Mouse (Mus musculus) hindbrain, embryonic 16.5 days (tissue): Measurements from ENCODE around the gene Cdr2l. TPM values are rescaled to one million over a fixed set of nuclear protein-coding genes. Genes with fewer than 3 reads are reported as not detected.
A peak's percentile ranks its signal among the peaks of the same experiment; 100 is the strongest.

Experiments used
- ATAC-seq: fragments of 200-750 bp; cut with Nextera tagmentation; 2 replicates; pipeline ENCODE4 v1.8.0; 2017; ENCODE audit warnings: moderate TSS enrichment, moderate library complexity
- H3K27ac ChIP-seq: fragments of 300-500 bp; sonication (generic); 2 replicates; pipeline ENCODE4 v1.5.1; 2014; ENCODE audit warnings: low read depth, mild to moderate bottlenecking, control low read depth, low read length, moderate library complexity
- H3K27me3 ChIP-seq: fragments of 300-500 bp; sonication (generic); replicated peaks from 2 replicates; pipeline ENCODE4 v1.6.1; 2014; ENCODE audit warnings: low read length; ENCODE audit not compliant: control insufficient read depth, insufficient read depth
- H3K36me3 ChIP-seq: fragments of 300-500 bp; sonication (generic); 2 replicates; pipeline ENCODE4 v1.6.1; 2014; ENCODE audit warnings: mild to moderate bottlenecking, low read length, moderate library complexity, mixed read lengths; ENCODE audit not compliant: control insufficient read depth, insufficient read depth
- H3K4me1 ChIP-seq: fragments of 300-500 bp; sonication (generic); 2 replicates; pipeline ENCODE4 v1.6.1; 2014; ENCODE audit warnings: low read depth, low read length; ENCODE audit not compliant: control insufficient read depth, insufficient read depth
- H3K4me2 ChIP-seq: fragments of 300-500 bp; sonication (generic); 2 replicates; pipeline ENCODE4 v1.6.1; 2014; ENCODE audit warnings: mild to moderate bottlenecking, low read length, control low read depth, moderate library complexity
- H3K4me3 ChIP-seq: fragments of 300-500 bp; sonication (generic); 2 replicates; pipeline ENCODE4 v1.5.1; 2014; ENCODE audit warnings: mild to moderate bottlenecking, low read length, control low read depth, moderate library complexity
- H3K9ac ChIP-seq: fragments of 300-500 bp; sonication (generic); 2 replicates; pipeline ENCODE4 v1.6.1; 2014; ENCODE audit warnings: low read depth, mild to moderate bottlenecking, control low read depth, low read length, moderate library complexity
- H3K9me3 ChIP-seq: fragments of 300-500 bp; sonication (generic); 2 replicates; pipeline ENCODE4 v1.6.1; 2014; ENCODE audit warnings: mild to moderate bottlenecking, low read length, moderate library complexity; ENCODE audit not compliant: control insufficient read depth
- WGBS: fragments of 180-500 bp; shearing (Covaris S2); extraction: QIAGEN DNeasy Blood & Tissue Kit; methylation state at CpG from one replicate; pipeline ENCODE4 v1.1.7; 2014; 5-methylcytosine and 5-hydroxymethylcytosine counted together
- polyA plus RNA-seq: library from polyadenylated mRNA; unstranded; fragments of >200 nt; fragmentation: Nextera tagmentation; extraction: Ambion mirVana; gene quantifications from 2 replicates; pipeline ENCODE4 v1.2.1, GENCODE M21; 2015

Gene Cdr2l
- polyA plus RNA-seq, 1 experiment from 2014 or later = 16.1 TPM

DNA sequence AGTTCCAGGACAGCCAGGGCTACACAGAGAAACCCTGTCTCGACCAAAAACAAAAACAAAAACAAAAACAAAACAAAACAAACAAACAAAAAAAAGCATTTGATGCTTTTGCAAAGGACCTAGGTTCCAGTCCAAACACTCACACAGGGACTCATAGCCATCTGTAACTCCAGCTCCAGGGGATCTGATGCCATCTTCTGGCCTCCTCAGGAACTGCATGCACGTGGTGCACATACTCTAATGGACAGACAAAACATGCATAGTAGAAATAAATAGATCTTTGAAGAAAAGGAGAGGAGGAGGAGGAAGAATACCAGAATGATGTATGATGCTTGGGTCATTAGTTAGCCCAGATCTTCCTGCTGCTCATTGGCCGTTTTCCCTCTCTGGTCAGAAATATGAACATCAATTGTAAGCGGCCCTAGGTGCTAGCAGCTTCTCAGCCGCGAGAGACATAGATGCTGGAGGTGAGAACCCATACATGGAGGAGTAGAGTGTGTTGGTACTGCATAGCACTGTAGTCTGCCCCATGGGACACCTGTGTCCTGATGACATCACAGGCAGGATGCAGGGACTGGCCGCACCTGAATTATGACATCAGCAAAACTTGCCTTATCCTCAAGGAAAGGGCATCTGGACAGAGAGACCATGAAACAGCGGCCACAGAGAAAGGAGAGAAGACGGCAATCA is 58.3 kb downstream of the Cdr2l start, which contains the start of gene Trim80:
TSS of gene Trim80 (plus strand) at position 640 of the 690 bp plus-strand sequence.
- Histone ChIP-seq H3K9ac (no peak within 1 kb of the TSS), H3K36me3 (no peaks in the 10 kb centered on the region), H3K27ac (no peak within 1 kb of the TSS), H3K4me2 (no peak within 1 kb of the TSS), H3K4me3 (no peak within 1 kb of the TSS), H3K4me1 (peaks cover 10% of the 10 kb centered on the region), H3K9me3 (no peaks in the 10 kb centered on the region), H3K27me3 (no peaks in the 10 kb centered on the region)
- ATAC-seq = no peak
- 97% methylated on average over 9 of the region's 9 CpGs for WGBS

- no peak overlapping the region for H3K27ac ChIP-seq
- WGBS = 59% methylated on average over 15 of the region's 15 CpGs
- no peaks in the 10 kb centered on the region for H3K27me3 ChIP-seq
- peaks cover under 1% of the 10 kb centered on the region; the same call in 1 of the 2 replicates for H3K4me1 ChIP-seq
- ATAC-seq = no peak
- no peaks in the 10 kb centered on the region for H3K9me3 ChIP-seq
- H3K4me3 ChIP-seq = no peak overlapping the region
- no peak overlapping the region for H3K9ac ChIP-seq
- H3K4me2 ChIP-seq = peak overlapping the region; percentile 11; the same call in 1 of the 2 replicates
- H3K36me3 ChIP-seq = no peaks in the 10 kb centered on the region
Observed at GRCm38 (mm10) chr11:115441417-115441816, 59.7 kb downstream of the Cdr2l start.

Other genes starting within 250 kb of the Cdr2l start
- 0.29 and 0.32 TPM in 2 replicates for gene Cd300lf, start 247.9 kb upstream of the Cdr2l start, polyA plus RNA-seq
- 81.5 and 93.4 TPM in 2 replicates for gene Slc9a3r1, start 218.6 kb upstream of the Cdr2l start, polyA plus RNA-seq
- 12.3 and 13.1 TPM in 2 replicates for gene Tmem104, start 194.4 kb upstream of the Cdr2l start, polyA plus RNA-seq
- 20.9 and 24.6 TPM in 2 replicates for gene Nat9, start 194.1 kb upstream of the Cdr2l start, polyA plus RNA-seq
- gene Grin2c, start 114.7 kb upstream of the Cdr2l start, polyA plus RNA-seq = 0.60 and 0.72 TPM in 2 replicates
- gene Fdxr, start 104.9 kb upstream of the Cdr2l start, polyA plus RNA-seq = 21.2 and 22.5 TPM in 2 replicates
- gene Fads6, start 84.3 kb upstream of the Cdr2l start, polyA plus RNA-seq = 1.4 and 2.0 TPM in 2 replicates
- 0.06 and 0.18 TPM in 2 replicates for gene Otop2, start 74.8 kb upstream of the Cdr2l start, polyA plus RNA-seq
- 0.16 and 0.25 TPM in 2 replicates for gene Ush1g, start 59.9 kb upstream of the Cdr2l start, polyA plus RNA-seq
- gene Otop3, start 47.2 kb upstream of the Cdr2l start, polyA plus RNA-seq = 2.3 and 2.7 TPM in 2 replicates
- gene Hid1, start 14.2 kb upstream of the Cdr2l start, polyA plus RNA-seq = 66.9 and 67.8 TPM in 2 replicates
- gene Mrpl58, start 21.8 kb downstream of the Cdr2l start, polyA plus RNA-seq = 185 and 186 TPM in 2 replicates
- gene Atp5h, start 38.0 kb downstream of the Cdr2l start, polyA plus RNA-seq = 832 and 923 TPM in 2 replicates
- gene Kctd2, start 38.2 kb downstream of the Cdr2l start, polyA plus RNA-seq = 5.7 and 10.2 TPM in 2 replicates
- 0.15 TPM in 1 of 2 replicates, not detected in the other for gene Trim80, start 58.6 kb downstream of the Cdr2l start, polyA plus RNA-seq
- gene Slc16a5, start 80.6 kb downstream of the Cdr2l start, polyA plus RNA-seq = 0.34 and 0.46 TPM in 2 replicates
- gene Armc7, start 93.8 kb downstream of the Cdr2l start, polyA plus RNA-seq = 16.8 and 19.4 TPM in 2 replicates
- gene Nt5c, start 109.9 kb downstream of the Cdr2l start, polyA plus RNA-seq = 95.8 and 104 TPM in 2 replicates
- 1,336 TPM in 2 replicates for gene Jpt1, start 132.5 kb downstream of the Cdr2l start, polyA plus RNA-seq
- gene Sumo2, start 154.4 kb downstream of the Cdr2l start, polyA plus RNA-seq = 847 and 892 TPM in 2 replicates
- gene Nup85, start 182.5 kb downstream of the Cdr2l start, polyA plus RNA-seq = 97.5 and 107 TPM in 2 replicates
- 79.9 and 82.2 TPM in 2 replicates for gene Mrps7, start 222.0 kb downstream of the Cdr2l start, polyA plus RNA-seq
- gene Gga3, start 222.1 kb downstream of the Cdr2l start, polyA plus RNA-seq = 35.1 and 43.7 TPM in 2 replicates
- gene Mif4gd, start 231.1 kb downstream of the Cdr2l start, polyA plus RNA-seq = 16.1 and 16.2 TPM in 2 replicates
- 42.7 and 49.9 TPM in 2 replicates for gene Slc25a19, start 246.4 kb downstream of the Cdr2l start, polyA plus RNA-seq